Mouse (Mus musculus) kidney, postnatal 10 days (tissue): ENCODE results near the gene Baz2b.

Experiments used
- DNase-seq: peaks from one replicate; pipeline ENCODE4 v3.0.0; 2021; ENCODE audit warnings: mixed read lengths

Baz2b gene

GRCm38 (mm10) chr2:59951706-59952105 lies 257.9 kb downstream of the Baz2b start:
- no peak for DNase-seq

GRCm38 (mm10) chr2:59951127-59951526 lies 258.5 kb downstream of the Baz2b start:
- DNase-seq, result no peak

- no peak for DNase-seq
These were observed 273.3 kb downstream of the Baz2b start for GRCm38 (mm10) chr2:59936296-59936695.

GRCm38 (mm10) chr2:59933129-59933528 lies 276.5 kb downstream of the Baz2b start:
- no peak for DNase-seq

- no peak for DNase-seq
These were observed 277.4 kb downstream of the Baz2b start for GRCm38 (mm10) chr2:59932244-59932643.

- DNase-seq, result no peak
These were observed 296.0 kb downstream of the Baz2b start for GRCm38 (mm10) chr2:59913610-59914009.

- DNase-seq, result no peak
These were observed 301.6 kb downstream of the Baz2b start for GRCm38 (mm10) chr2:59908048-59908447.

- no peak for DNase-seq
These were observed 305.6 kb downstream of the Baz2b start for GRCm38 (mm10) chr2:59904007-59904406.

- no peak for DNase-seq
These were observed 311.0 kb downstream of the Baz2b start for GRCm38 (mm10) chr2:59898666-59899065.

- DNase-seq, result no peak
These were observed 311.5 kb downstream of the Baz2b start for GRCm38 (mm10) chr2:59898105-59898504.

GRCm38 (mm10) chr2:59896837-59897236 lies 312.8 kb downstream of the Baz2b start:
- no peak for DNase-seq

GRCm38 (mm10) chr2:59896400-59896799 lies 313.2 kb downstream of the Baz2b start:
- no peak for DNase-seq

GRCm38 (mm10) chr2:59889699-59890098 lies 319.9 kb downstream of the Baz2b start:
- DNase-seq, result no peak

GRCm38 (mm10) chr2:59882742-59883281 lies 326.8 kb downstream of the Baz2b start:
- DNase-seq, result no peak

GRCm38 (mm10) chr2:59881831-59882741 lies 327.6 kb downstream of the Baz2b start, which contains the start of gene Wdsub1:
TSS of gene Wdsub1 (minus strand) at chr2:59882591.
- peak; percentile 97 for DNase-seq

GRCm38 (mm10) chr2:59881404-59881803 lies 328.2 kb downstream of the Baz2b start:
- no peak for DNase-seq

- peak; percentile 28 for DNase-seq
These were observed 331.4 kb downstream of the Baz2b start for GRCm38 (mm10) chr2:59878221-59878620.

- no peak for DNase-seq
These were observed 332.3 kb downstream of the Baz2b start for GRCm38 (mm10) chr2:59877335-59877734.

- no peak for DNase-seq
These were observed 333.2 kb downstream of the Baz2b start for GRCm38 (mm10) chr2:59876482-59876881.

GRCm38 (mm10) chr2:59870526-59870925 lies 339.1 kb downstream of the Baz2b start:
- no peak for DNase-seq

GRCm38 (mm10) chr2:59862618-59863017 lies 347.0 kb downstream of the Baz2b start:
- DNase-seq, result no peak

GRCm38 (mm10) chr2:59854363-59854762 lies 355.3 kb downstream of the Baz2b start:
- DNase-seq, result no peak

GRCm38 (mm10) chr2:59853543-59853942 lies 356.1 kb downstream of the Baz2b start:
- DNase-seq, result no peak

- DNase-seq, result no peak
These were observed 356.7 kb downstream of the Baz2b start for GRCm38 (mm10) chr2:59852916-59853315.
